Mouse (Mus musculus) C2C12 (cell line): ENCODE results near the gene Itga11. TPM values are rescaled to one million over a fixed set of nuclear protein-coding genes. Genes with fewer than 3 reads are reported as not detected.
"Not testable (repeated sequence)": the region's sequence is repeated elsewhere in the genome, so short reads cannot be mapped to it uniquely, and the experiment has no call there.

ENCODE experiments used
- H3K27me3 ChIP-seq: one replicate; pipeline ENCODE4 v1.6.1; 2011; ENCODE audit not compliant: control insufficient read depth, insufficient read depth, insufficient read length
- H3K36me3 ChIP-seq: one replicate; pipeline ENCODE4 v1.6.1; 2011; ENCODE audit not compliant: control insufficient read depth, insufficient read depth
- H3K4me3 ChIP-seq: one replicate; pipeline ENCODE4 v1.5.1; 2011; ENCODE audit warnings: mild to moderate bottlenecking, control low read depth; ENCODE audit not compliant: poor library complexity, insufficient read depth, severe bottlenecking
- H3K79me2 ChIP-seq: one replicate; pipeline ENCODE4 v1.6.1; 2011; ENCODE audit not compliant: control insufficient read depth, insufficient read depth
- H3K79me3 ChIP-seq: one replicate; pipeline ENCODE4 v1.6.1; 2011; ENCODE audit warnings: low read depth, control low read depth
- H3ac ChIP-seq: one replicate; pipeline ENCODE3; 2011; ENCODE audit warnings: low read depth; ENCODE audit not compliant: control insufficient read depth, insufficient read length
- CEBPB ChIP-seq: IDR thresholded peaks from one replicate; pipeline ENCODE4 v1.6.1; 2011; ENCODE audit warnings: low read depth, mild to moderate bottlenecking, control low read depth, moderate library complexity
- CTCF ChIP-seq: IDR thresholded peaks from one replicate; pipeline ENCODE4 v1.5.1; 2011; ENCODE audit not compliant: control insufficient read depth, insufficient read depth, insufficient read length
- FOSL1 ChIP-seq: IDR thresholded peaks from one replicate; pipeline ENCODE4 v1.8.0; 2011; ENCODE audit warnings: mild to moderate bottlenecking, low read length; ENCODE audit not compliant: poor library complexity, insufficient read depth, severe bottlenecking
- MAX ChIP-seq: IDR thresholded peaks from one replicate; pipeline ENCODE4 v1.6.1; 2011; ENCODE audit warnings: mild to moderate bottlenecking, control low read depth
- MYOD1 ChIP-seq: IDR thresholded peaks from one replicate; pipeline ENCODE4 v1.6.1; 2011; ENCODE audit warnings: low read depth; ENCODE audit not compliant: control insufficient read depth, insufficient read length
- MYOG ChIP-seq: IDR thresholded peaks from one replicate; pipeline ENCODE4 v1.6.1; 2011; ENCODE audit not compliant: control insufficient read depth, insufficient read length; ENCODE audit errors: extremely low read depth
- USF1 ChIP-seq: IDR thresholded peaks from one replicate; pipeline ENCODE4 v1.6.1; 2011; ENCODE audit warnings: low read depth, mild to moderate bottlenecking, control low read depth, moderate library complexity
- polyA plus RNA-seq: library from polyadenylated mRNA; unstranded; fragments of >200 nt; fragmentation: generic; extraction: Trizol; gene quantifications from one replicate; pipeline ENCODE4 v1.2.1, GENCODE M21; 2012; ENCODE audit warnings: missing spikeins

The Itga11 gene
- polyA plus RNA-seq, 1 experiment: 0.14 TPM

DNA sequence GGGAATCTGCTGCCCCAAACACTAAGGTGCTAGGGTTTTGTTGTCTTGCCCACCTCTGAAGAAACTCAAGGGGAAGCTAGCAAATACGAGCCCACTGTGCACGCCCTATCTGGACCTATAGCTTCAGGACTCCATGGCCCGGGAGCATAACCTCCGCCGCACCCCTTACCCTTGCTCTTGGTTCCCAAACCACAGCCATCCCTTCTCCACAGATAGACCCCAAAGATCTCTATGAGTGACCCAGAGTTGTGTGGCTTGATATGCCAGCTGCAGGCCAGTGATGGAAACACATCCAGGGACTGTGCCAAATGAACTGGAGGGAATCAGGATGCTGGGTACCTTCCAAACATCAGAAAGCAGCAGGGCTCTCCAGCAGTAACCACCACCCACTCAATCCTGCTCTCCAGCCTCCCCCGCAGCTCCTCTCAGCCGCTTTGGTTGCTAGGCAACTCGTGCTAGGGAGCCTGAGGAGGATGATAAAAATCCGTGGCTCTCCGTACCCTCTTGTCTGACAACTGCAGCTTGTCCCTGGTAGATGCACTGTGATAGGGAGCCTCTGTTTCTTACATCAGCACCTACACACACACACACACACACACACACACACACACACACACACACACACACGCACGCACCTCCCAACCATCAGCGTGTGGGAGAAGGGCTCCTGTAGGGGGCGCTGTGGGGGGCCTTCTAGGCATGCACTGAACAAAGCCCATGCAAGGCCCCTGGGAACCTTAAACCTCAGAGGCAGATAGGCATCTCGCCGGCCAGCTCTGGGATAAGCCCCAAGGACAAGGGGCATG lies 105.6 kb downstream of the Itga11 start:
- TF ChIP-seq CTCF (peak; percentile 0), MYOD1 (no peak)
- Histone ChIP-seq H3K36me3 (no peaks in the 10 kb centered on the region), H3ac (no peak overlapping the region), H3K27me3 (no peaks in the 10 kb centered on the region), H3K79me2 (no peaks in the 10 kb centered on the region), H3K79me3 (no peaks in the 10 kb centered on the region), H3K4me3 (no peak overlapping the region)

DNA sequence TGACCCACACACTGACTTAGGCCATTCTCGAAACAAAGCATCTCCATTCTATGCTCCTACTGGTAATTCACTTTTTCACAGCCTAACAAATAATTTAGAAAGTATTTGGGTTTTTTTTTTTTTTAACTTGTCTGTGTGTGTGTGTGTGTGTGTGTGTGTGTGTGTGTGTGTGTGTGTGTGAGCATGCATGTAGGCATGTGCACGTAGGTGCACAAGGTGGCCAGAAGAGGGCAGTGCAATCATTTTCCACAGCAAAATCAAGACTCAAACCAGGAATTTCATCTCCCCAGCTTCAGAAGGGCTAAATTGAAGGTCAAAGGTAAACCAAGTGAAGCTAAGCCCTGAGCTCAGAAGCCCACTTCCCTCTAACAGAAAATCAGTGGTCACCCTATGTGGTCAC lies 106.6 kb downstream of the Itga11 start:
- no peak overlapping the region for H3ac ChIP-seq
- no peaks in the 10 kb centered on the region for H3K79me2 ChIP-seq
- no peaks in the 10 kb centered on the region for H3K36me3 ChIP-seq
- no peaks in the 10 kb centered on the region for H3K27me3 ChIP-seq
- no peaks in the 10 kb centered on the region for H3K79me3 ChIP-seq
- H3K4me3 ChIP-seq: no peak overlapping the region
- TF ChIP-seq MYOG (no peak), CEBPB (no peak), MYOD1 (no peak), MAX (no peak)

DNA sequence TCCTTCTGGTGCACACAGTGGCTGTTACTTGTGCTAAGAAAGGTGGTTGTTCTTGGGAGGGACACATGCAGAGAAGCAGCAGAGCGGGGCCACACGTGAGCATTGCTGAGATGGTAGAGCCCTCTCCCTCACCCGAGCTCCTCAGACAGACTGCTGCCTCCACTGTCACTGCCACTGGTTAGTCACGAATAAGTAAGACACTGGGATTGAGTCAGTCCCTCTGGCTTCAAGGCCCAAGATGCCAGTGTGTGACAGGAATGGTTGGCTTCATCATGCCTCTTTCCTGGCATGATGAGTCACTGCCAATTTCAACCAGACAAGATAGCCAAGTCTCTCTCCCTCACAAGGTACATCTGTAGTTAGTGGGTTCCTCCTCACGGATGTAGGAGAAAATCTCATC lies 109.1 kb downstream of the Itga11 start:
- Histone ChIP-seq H3K79me2 (peaks cover 17% of the 10 kb centered on the region), H3K79me3 (peaks cover 4% of the 10 kb centered on the region), H3K4me3 (no peak overlapping the region), H3K27me3 (no peaks in the 10 kb centered on the region), H3ac (no peak overlapping the region), H3K36me3 (no peaks in the 10 kb centered on the region)
- no peak for TF ChIP-seq USF1
- TF ChIP-seq CTCF: no peak
- TF ChIP-seq MYOD1: no peak
- TF ChIP-seq MAX: no peak
- no peak for TF ChIP-seq FOSL1
- no peak for TF ChIP-seq MYOG
- TF ChIP-seq CEBPB: no peak

DNA sequence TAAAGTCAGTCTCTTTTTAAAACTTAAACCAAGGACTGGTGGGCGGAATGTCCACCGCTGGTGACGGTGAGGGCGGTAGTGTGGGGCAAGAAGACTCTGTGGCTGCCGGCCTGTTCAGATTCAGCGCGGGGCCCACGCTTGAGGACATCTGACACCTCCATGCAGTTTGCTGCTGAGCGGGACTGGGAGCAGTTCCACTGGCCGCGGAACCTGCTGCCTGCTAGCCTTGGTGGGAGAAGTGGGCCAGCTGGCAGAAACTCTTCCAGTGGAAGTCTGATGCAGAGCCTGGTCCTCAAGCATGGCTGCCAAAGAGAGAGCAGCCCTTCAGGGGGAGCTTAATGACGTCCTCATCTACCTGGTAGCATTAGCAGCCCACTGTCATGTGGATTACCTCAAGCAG lies 112.2 kb downstream of the Itga11 start:
- H3K4me3 ChIP-seq: no peak overlapping the region
- H3ac ChIP-seq: no peak overlapping the region
- TF ChIP-seq FOSL1: no peak
- TF ChIP-seq CTCF: no peak
- no peak for TF ChIP-seq CEBPB
- no peak for TF ChIP-seq MAX
- no peak for TF ChIP-seq MYOD1
- no peak for TF ChIP-seq MYOG
- TF ChIP-seq USF1: no peak
- peaks cover 9% of the 10 kb centered on the region for H3K36me3 ChIP-seq
- H3K79me2 ChIP-seq: peaks cover 48% of the 10 kb centered on the region
- peaks cover 14% of the 10 kb centered on the region for H3K79me3 ChIP-seq
- no peaks in the 10 kb centered on the region for H3K27me3 ChIP-seq

DNA sequence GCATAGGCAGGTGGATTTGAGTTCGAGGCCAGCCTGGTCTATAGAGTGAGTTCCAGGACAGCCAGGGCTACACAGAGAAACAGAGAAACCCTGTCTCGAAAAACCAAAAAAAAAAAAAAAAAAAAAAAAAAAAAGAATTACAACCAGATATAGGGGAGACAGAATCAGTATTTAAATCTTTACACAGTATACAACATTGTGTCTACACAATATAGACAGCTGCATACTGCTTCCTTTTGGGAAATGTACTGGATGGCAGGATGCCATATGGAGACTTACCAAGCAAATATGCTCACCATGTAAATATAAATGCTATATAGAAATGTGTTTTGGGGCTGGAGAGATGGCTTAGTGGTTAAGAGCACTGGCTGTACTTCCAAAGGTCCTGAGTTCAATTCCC lies 121.6 kb downstream of the Itga11 start:
- Histone ChIP-seq H3K36me3 (peaks cover 49% of the 10 kb centered on the region), H3K79me2 (peaks cover 99% of the 10 kb centered on the region), H3K79me3 (peaks cover 80% of the 10 kb centered on the region)
- not testable (repeated sequence) for H3K4me3 ChIP-seq, H3K27me3 ChIP-seq, H3ac ChIP-seq

DNA sequence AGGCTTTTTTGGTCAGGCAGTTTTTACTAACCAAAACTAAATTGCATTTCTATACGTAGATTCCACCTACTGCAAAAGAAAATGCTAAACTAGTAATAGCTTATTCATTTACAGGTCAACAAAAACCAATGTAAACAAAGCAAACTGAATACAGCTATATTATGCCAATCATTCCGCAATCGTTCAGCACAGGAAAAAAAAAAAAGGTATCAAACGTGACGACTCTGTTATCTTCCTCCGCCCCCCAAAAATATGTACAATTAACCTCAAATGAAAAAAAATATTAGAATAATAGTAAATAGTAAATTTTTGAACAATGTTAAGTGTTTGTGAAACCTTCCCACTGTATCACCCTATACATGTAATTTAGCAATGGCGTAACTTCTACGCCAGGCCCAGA lies 132.5 kb downstream of the Itga11 start:
- Histone ChIP-seq H3K36me3 (peaks cover 4% of the 10 kb centered on the region), H3K27me3 (no peaks in the 10 kb centered on the region), H3K79me3 (peaks cover 61% of the 10 kb centered on the region), H3K4me3 (peak overlapping the region; percentile 87), H3K79me2 (peaks cover 65% of the 10 kb centered on the region), H3ac (peak overlapping the region; percentile 50)
- no peak for TF ChIP-seq MAX
- TF ChIP-seq FOSL1: no peak
- no peak for TF ChIP-seq CTCF
- TF ChIP-seq CEBPB: no peak
- TF ChIP-seq USF1: no peak
- no peak for TF ChIP-seq MYOD1
- TF ChIP-seq MYOG: no peak
